Mouse (Mus musculus) retina, postnatal 1 day (tissue): ENCODE data around the gene Ccdc28b.

Experiments
- DNase-seq: peaks from one replicate; pipeline ENCODE4 v3.0.0-alpha.2; 2012

Ccdc28b gene

GRCm38 (mm10) chr4:129623681-129624091, at the start of gene Ccdc28b:
Ccdc28b (minus strand) TSS chr4:129623947.
- peak; percentile 78 for DNase-seq

- DNase-seq: no peak
Observed at GRCm38 (mm10) chr4:129672878-129673449, 49.2 kb upstream of the Ccdc28b start.

- DNase-seq: peak; percentile 97
Observed at GRCm38 (mm10) chr4:129672083-129672877, 48.5 kb upstream of the Ccdc28b start, which contains the start of gene Kpna6. Kpna6 (minus strand) TSS chr4:129672767.

GRCm38 (mm10) chr4:129671491-129672082, 47.8 kb upstream of the Ccdc28b start:
- peak; percentile 74 for DNase-seq

GRCm38 (mm10) chr4:129662255-129662813, 38.6 kb upstream of the Ccdc28b start:
- no peak for DNase-seq

GRCm38 (mm10) chr4:129661584-129661983, 37.8 kb upstream of the Ccdc28b start:
- DNase-seq: no peak

GRCm38 (mm10) chr4:129654770-129655169, 31.0 kb upstream of the Ccdc28b start:
- no peak for DNase-seq

GRCm38 (mm10) chr4:129650359-129650758, 26.6 kb upstream of the Ccdc28b start:
- DNase-seq: no peak

GRCm38 (mm10) chr4:129648656-129649055, 24.9 kb upstream of the Ccdc28b start:
- DNase-seq: no peak

GRCm38 (mm10) chr4:129645204-129645603, 21.5 kb upstream of the Ccdc28b start:
- DNase-seq: no peak

- DNase-seq: no peak
Observed at GRCm38 (mm10) chr4:129641756-129642155, 18.0 kb upstream of the Ccdc28b start.

GRCm38 (mm10) chr4:129640638-129641467, 17.1 kb upstream of the Ccdc28b start, which contains the start of gene Txlna:
Txlna (minus strand) TSS chr4:129641065.
- peak; percentile 99 for DNase-seq

- no peak for DNase-seq
Observed at GRCm38 (mm10) chr4:129640101-129640637, 16.4 kb upstream of the Ccdc28b start.

GRCm38 (mm10) chr4:129639221-129639620, 15.5 kb upstream of the Ccdc28b start:
- DNase-seq: no peak

GRCm38 (mm10) chr4:129633852-129634251, 10.1 kb upstream of the Ccdc28b start:
- no peak for DNase-seq

- DNase-seq: no peak
Observed at GRCm38 (mm10) chr4:129631867-129632266, 8.1 kb upstream of the Ccdc28b start.

- DNase-seq: no peak
Observed at GRCm38 (mm10) chr4:129630944-129631343, 7.2 kb upstream of the Ccdc28b start.

- DNase-seq: no peak
Observed at GRCm38 (mm10) chr4:129626035-129626434, 2.3 kb upstream of the Ccdc28b start.

GRCm38 (mm10) chr4:129625496-129625895, 1.7 kb upstream of the Ccdc28b start:
- no peak for DNase-seq

GRCm38 (mm10) chr4:129625029-129625370, 1.3 kb upstream of the Ccdc28b start:
- DNase-seq: peak; percentile 82

GRCm38 (mm10) chr4:129624281-129625028, 708 bp upstream of the Ccdc28b start:
- peak; percentile 94 for DNase-seq
